Mouse (Mus musculus) gastrocnemius, postnatal 25 days (tissue): ENCODE results near the gene Eepd1. TPM values are rescaled to one million over a fixed set of nuclear protein-coding genes. Genes with fewer than 3 reads are reported as not detected.
"Not testable (repeated sequence)": the region's sequence is repeated elsewhere in the genome, so short reads cannot be mapped to it uniquely, and the experiment has no call there.

Experiments
- DNase-seq: peaks from one replicate; pipeline ENCODE4 v3.0.0; 2022
- long read RNA-seq, 2 experiments: library from polyadenylated mRNA; stranded (forward); transcript quantifications; one replicate each; pipeline ENCODE4 v2.0.0; 2021
- total RNA-seq, 2 experiments: library from RNA; stranded (reverse); gene quantifications; 1 replicate in 1 of 2; 2 replicates in 1 of 2; pipeline ENCODE4 v1.2.3; 2021

Gene Eepd1
- 10 to 100 TPM; 50.7 to 64.5 TPM for total RNA-seq
- long read RNA-seq, experiment 1, transcript Eepd1-201 (8 exons, 2,723 nt) = major isoform, 46 of 110 reads
- long read RNA-seq, experiment 1, partial matches to known transcripts = 45 of 110 reads
- long read RNA-seq, experiment 1, other reads (novel, unspliced or antisense) = 19 of 110 reads
- long read RNA-seq, experiment 2, transcript Eepd1-201 (8 exons, 2,723 nt) = major isoform, 95 of 141 reads
- long read RNA-seq, experiment 2, partial matches to known transcripts = 27 of 141 reads
- long read RNA-seq, experiment 2, other reads (novel, unspliced or antisense) = 19 of 141 reads

- peak; percentile 97 for DNase-seq
These were observed at the start of gene Eepd1 for GRCm38 (mm10) chr9:25481344-25482095. Gene Eepd1 (plus strand): TSS chr9:25481547.

- peak; percentile 12 for DNase-seq
These were observed 42.5 kb upstream of the Eepd1 start for GRCm38 (mm10) chr9:25438836-25439235.

- not testable (repeated sequence) for DNase-seq
These were observed 41.3 kb upstream of the Eepd1 start for GRCm38 (mm10) chr9:25440046-25440445.

- DNase-seq = no peak
These were observed 39.3 kb upstream of the Eepd1 start for GRCm38 (mm10) chr9:25442041-25442440.

- no peak for DNase-seq
These were observed 38.3 kb upstream of the Eepd1 start for GRCm38 (mm10) chr9:25443029-25443428.

GRCm38 (mm10) chr9:25443546-25443945, 37.8 kb upstream of the Eepd1 start:
- no peak for DNase-seq

GRCm38 (mm10) chr9:25450394-25450793, 31.0 kb upstream of the Eepd1 start:
- DNase-seq = no peak

- DNase-seq = no peak
These were observed 26.3 kb upstream of the Eepd1 start for GRCm38 (mm10) chr9:25455027-25455426.

- DNase-seq = no peak
These were observed 20.4 kb upstream of the Eepd1 start for GRCm38 (mm10) chr9:25460835-25461555.

- DNase-seq = no peak
These were observed 17.0 kb upstream of the Eepd1 start for GRCm38 (mm10) chr9:25464305-25464704.

- no peak for DNase-seq
These were observed 1.8 kb upstream of the Eepd1 start for GRCm38 (mm10) chr9:25479392-25480020.

- no peak for DNase-seq
These were observed 671 bp upstream of the Eepd1 start for GRCm38 (mm10) chr9:25480676-25481075.

- no peak for DNase-seq
These were observed 1.1 kb downstream of the Eepd1 start for GRCm38 (mm10) chr9:25482322-25482998.

- DNase-seq = no peak
These were observed 1.6 kb downstream of the Eepd1 start for GRCm38 (mm10) chr9:25482999-25483347.

- DNase-seq = no peak
These were observed 2.7 kb downstream of the Eepd1 start for GRCm38 (mm10) chr9:25483931-25484618.

GRCm38 (mm10) chr9:25484619-25484986, 3.3 kb downstream of the Eepd1 start:
- DNase-seq = peak; percentile 43

GRCm38 (mm10) chr9:25485006-25485405, 3.7 kb downstream of the Eepd1 start:
- no peak for DNase-seq

- no peak for DNase-seq
These were observed 4.1 kb downstream of the Eepd1 start for GRCm38 (mm10) chr9:25485406-25485805.

GRCm38 (mm10) chr9:25486246-25486807, 5.0 kb downstream of the Eepd1 start:
- DNase-seq = no peak

GRCm38 (mm10) chr9:25487446-25488110, 6.2 kb downstream of the Eepd1 start:
- peak; percentile 26 for DNase-seq
